Mouse (Mus musculus) left cerebral cortex, adult 2 months (tissue): ENCODE results near the gene Dpep3. TPM values are rescaled to one million over a fixed set of nuclear protein-coding genes. Genes with fewer than 3 reads are reported as not detected.

Experiments
- DNase-seq, 2 experiments: peaks; one replicate each; pipeline ENCODE4 v3.0.0; 2021 to 2022; ENCODE audit warnings: low spot score in 2 of 2, mixed read lengths in 1 of 2; ENCODE audit errors: extremely low spot score in 1 of 2
- H3K27ac ChIP-seq: fragments of 200-600 bp; 2 replicates; pipeline ENCODE4 v1.8.1; 2022
- H3K4me3 ChIP-seq: fragments of 200-600 bp; 2 replicates; pipeline ENCODE4 v1.8.1; 2022
- CTCF ChIP-seq: fragments of 200-600 bp; IDR thresholded peaks from 2 replicates; pipeline ENCODE4 v1.8.1; 2022; ENCODE audit warnings: antibody characterized with exemption, mild to moderate bottlenecking, moderate library complexity
- intact Hi-C: fragments of 180-260 bp; cut with DNase I; formaldehyde crosslinking; loops from one replicate; pipeline ENCODE4 v1.15.1; 2025
- total RNA-seq, 2 experiments: library from RNA; stranded (reverse); gene quantifications; 2 replicates each; pipeline ENCODE4 v1.2.3; 2021

Gene Dpep3
- total RNA-seq, 2 experiments from 2014 or later, result not detected

DNA sequence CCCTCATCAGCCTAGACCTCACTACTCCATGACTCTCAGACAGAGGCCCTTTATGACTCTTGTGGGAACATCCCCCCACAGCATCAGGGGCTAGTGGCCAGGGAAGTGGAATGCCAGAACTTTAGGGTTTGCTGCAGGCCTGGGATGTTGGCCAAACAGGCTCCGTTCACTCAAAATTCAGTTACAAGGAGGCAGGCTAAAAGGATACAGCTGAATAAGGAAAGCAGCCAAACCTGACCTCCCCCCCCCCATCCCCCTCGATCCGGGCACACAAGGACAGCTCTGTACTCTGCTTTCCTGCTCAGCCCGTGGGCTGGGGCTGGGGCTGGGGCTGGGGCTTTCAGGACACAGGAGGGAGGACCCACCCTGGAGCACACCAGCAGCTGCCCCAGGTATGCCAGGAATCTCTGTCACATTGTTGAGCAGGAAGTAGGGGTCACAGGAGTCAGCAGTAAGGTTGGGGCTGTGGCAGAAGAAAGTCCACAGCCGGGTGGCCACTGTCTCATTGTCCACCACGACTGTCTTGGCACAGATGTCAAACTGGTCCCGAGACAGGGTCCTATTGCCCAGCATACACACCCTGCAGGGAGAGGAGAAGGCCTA lies 28.1 kb downstream of the Dpep3 start:
- Histone ChIP-seq H3K4me3 (no peak overlapping the region), H3K27ac (peak overlapping the region; percentile 78)
- no peak for TF ChIP-seq CTCF
- intact Hi-C loops, result no loop called here
- DNase-seq, result peak in 1 of 2 experiments; percentile 51

DNA sequence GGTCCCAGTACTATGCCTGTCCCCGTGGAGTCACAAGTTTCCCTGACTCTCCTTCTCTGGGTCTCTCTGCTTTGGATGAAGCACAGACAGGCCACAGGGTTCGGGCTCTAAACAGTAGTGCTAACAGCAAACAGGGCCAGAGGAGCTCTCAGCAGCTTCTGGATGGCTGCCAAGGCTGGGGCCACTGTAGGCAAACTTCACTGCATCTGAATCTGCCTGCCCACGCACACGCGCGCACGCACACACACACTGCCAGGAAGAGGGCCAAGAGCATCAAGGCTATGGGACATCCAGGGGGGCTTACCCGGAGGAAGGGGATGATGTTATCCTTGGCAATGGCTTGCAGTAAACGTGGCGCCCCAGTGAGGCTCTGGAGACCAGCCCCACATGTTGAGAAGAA lies 29.9 kb downstream of the Dpep3 start:
- H3K27ac ChIP-seq, result no peak overlapping the region
- intact Hi-C loops, result no loop called here
- H3K4me3 ChIP-seq, result no peak overlapping the region
- no peak for TF ChIP-seq CTCF
- peak in 1 of 2 experiments; percentile 59 for DNase-seq

DNA sequence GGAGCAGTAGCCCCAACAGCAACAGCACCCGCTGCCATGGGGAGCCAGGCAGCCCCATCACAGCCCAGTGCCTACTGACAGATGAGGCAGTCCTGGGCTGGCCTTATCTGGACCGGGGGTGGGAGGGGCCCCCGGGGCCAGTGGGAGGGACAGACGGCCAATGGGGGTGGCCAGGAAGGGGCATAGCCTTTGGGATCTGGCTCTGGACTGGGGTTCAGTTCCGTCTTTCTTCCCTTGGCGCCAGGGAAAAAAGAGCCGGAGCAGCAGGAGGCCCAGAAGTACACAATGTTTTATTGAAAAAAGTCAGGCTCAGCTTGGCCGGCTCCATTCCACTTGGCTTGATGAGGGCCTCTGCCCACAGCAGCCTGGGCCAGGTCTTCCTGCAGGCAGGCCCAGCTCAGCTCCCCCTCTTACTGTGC lies 35.9 kb downstream of the Dpep3 start, which contains the start of gene Lcat:
Lcat (minus strand) TSS at position 62 of the 419 bp plus-strand sequence.
- intact Hi-C loops, result no loop called here
- Histone ChIP-seq H3K4me3 (peak within 1 kb of the TSS; percentile 10; the same call in 1 of the 2 replicates), H3K27ac (peak within 1 kb of the TSS; percentile 63)
- DNase-seq, result peak in 1 of 2 experiments; percentile 42
- no peak for TF ChIP-seq CTCF

DNA sequence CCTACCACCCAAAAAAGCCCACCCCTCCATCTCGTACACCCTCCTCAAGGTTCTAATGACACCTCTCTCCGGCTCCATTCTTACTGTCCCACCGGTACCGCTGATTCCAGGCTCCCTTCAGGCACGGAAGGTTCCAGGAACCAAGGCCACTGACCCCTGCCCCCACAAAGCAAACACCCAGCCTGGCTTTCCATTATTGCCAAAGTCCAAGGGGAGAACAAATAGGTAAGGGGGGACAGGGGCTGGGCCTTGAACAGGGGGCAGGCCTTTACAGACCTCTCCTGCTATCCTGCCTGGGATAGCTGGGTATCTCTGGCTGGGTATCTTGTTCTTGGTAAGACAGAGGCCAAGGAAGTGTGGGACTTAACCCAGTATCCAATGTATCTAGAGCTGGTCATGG lies 36.7 kb downstream of the Dpep3 start:
- H3K27ac ChIP-seq, result no peak overlapping the region; the same call in 1 of the 2 replicates
- DNase-seq, result no peak
- no peak for TF ChIP-seq CTCF
- H3K4me3 ChIP-seq, result no peak overlapping the region
- intact Hi-C loops, result no loop called here

DNA sequence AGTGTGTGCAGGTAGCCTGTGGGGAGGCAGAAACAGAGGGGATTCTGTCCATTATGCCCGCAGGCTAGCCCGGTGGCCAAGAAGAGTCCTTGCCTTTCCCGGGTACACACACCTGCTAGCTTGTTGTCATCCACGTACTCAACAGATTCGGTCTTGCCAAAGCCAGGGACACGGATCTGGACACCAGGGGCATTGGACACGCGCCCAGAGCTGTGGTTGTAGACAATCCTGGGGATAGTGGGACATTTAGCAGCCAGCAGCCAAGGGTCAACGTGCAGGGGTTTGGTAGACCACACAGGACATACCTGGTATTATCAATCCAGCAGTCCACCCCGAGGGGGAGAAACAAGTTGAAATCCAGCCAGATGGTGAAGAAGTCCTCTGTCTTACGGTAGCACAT lies 37.2 kb downstream of the Dpep3 start:
- DNase-seq, result no peak
- intact Hi-C loops, result no loop called here
- Histone ChIP-seq H3K27ac (no peak overlapping the region), H3K4me3 (no peak overlapping the region)
- TF ChIP-seq CTCF, result no peak

DNA sequence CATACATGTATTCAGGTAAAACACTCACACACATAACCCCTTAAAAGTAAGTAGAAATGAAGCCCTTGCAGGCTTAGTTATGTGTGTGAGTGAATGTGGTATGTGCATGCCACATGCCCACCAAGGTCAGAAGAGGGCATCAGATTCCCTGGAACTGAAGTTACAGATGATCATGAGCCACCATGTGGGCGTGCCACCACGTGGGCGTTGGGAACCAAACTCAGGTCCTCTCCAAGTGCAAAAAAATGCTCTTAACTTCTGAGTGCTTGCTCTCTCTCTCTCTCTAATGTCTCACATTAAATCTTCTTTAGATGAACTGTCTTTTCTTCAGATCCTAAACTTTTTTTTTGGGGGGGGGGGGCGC lies 40.9 kb downstream of the Dpep3 start, which contains the start of gene Psmb10:
Psmb10 (minus strand) TSS at position 139 of the 364 bp plus-strand sequence.
- Histone ChIP-seq H3K27ac (peak within 1 kb of the TSS; percentile 98), H3K4me3 (peak within 1 kb of the TSS; percentile 70)
- intact Hi-C loops, result no loop called here
- TF ChIP-seq CTCF, result no peak
- no peak for DNase-seq

DNA sequence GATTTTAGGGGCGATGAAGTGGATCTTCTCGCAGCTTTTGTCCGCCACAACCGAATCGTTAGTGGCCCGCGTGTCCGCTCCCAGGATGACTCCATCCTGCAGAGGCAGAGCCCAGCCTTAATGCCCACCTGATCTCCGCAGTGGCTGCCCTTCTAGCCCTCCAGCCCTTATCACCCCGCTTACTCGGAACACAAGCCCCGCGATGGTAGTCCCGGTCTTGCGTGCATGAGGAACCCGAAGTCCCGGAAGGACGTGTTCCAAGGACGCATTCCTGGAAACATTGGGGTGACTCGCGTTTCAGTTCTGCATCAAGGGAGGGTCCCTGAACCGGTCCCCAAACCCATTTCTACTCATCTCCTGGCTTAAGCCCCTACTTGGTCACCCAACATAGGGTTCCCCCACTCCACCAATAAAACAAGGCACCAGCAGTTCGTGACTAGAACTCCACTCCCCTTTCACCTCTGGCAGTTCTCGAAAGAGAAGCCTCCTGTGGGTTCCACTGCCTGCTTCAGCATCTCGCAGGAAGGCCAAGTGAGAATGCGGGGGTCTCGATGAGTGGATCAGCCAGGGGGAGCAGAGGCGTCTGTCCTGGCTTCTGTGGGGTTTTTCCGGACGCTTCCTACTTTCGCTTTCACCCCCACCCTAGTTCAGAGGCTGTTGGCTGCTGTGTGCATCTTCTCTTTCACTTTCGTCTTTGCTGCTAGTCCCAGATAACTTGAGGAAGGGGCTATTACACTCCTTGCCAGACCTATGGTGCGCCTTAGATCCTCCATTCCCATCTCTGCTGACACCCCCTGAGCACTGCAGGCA lies 41.5 kb downstream of the Dpep3 start:
- Histone ChIP-seq H3K4me3 (peak overlapping the region; percentile 70), H3K27ac (peak overlapping the region; percentile 98)
- TF ChIP-seq CTCF, result no peak
- intact Hi-C loops, result no loop called here
- peak in 1 of 2 experiments; percentile 53 for DNase-seq

DNA sequence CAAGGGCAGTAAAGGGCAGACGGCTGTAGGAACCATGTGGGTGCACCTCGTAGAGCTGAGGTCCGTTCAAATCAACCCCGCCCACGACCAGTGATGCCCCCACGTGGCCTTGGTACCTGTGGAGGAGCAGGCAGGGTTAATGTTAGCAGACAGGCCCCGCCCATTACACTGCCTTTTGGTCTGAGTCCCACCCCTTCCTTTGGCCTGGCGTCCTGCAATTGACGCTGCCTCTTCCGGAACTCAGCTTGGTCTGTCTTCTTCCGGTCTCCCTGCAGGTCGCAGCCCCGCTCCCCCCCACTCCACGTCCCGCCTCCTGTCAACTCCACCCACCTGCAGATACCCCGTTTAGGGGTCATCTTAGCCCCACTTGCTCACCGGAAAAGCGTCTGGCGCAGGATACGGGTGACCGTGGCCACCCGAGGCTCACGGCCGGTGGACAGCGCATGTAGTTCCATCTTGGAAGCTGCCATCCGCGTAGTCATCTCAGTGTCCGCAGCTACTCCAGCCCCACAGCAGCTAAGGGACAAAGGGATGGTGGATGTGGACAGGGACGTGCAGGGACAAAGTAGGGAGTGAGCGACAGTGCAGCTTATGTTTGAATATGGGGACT lies 42.3 kb downstream of the Dpep3 start:
- intact Hi-C loops, result no loop called here
- Histone ChIP-seq H3K27ac (peak overlapping the region; percentile 98), H3K4me3 (peak overlapping the region; percentile 70)
- no peak for TF ChIP-seq CTCF
- peak; percentile 84 to 86 for DNase-seq

DNA sequence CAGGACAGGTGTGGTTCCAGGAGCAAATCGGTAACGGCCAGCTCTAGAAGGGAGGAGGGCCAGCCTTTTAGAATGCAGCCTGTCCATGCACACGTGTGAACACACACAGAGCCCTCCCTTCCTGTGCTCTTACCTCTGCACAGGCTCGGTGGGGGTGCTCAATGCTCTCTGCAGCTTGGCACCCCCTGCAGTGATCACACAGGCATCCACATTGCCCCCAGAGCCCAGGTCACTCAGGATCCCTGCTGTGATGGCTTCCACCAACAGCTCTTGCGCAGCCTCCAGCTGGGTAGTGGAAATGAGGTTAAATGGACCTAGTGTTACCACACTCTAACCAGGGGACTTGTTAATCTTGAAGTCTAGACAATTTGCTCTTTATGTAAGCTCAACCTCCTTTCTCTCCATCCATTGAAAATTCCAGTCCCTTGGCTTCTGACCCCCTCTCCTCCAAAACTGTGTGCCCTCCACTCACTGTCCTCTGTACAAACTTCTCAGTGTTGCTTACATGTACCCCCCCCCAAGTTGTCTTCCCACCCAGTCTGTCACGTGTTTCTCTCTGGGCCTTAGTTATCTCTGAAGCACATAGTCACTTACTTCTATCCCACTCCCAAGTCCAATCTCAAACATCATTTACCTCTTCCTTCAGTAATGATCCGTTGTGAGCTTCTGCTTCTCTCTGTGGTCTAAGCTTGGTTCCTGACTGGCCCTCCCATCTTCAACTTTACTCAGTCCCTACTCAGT lies 43.2 kb downstream of the Dpep3 start:
- TF ChIP-seq CTCF, result no peak
- intact Hi-C loops, result no loop called here

DNA sequence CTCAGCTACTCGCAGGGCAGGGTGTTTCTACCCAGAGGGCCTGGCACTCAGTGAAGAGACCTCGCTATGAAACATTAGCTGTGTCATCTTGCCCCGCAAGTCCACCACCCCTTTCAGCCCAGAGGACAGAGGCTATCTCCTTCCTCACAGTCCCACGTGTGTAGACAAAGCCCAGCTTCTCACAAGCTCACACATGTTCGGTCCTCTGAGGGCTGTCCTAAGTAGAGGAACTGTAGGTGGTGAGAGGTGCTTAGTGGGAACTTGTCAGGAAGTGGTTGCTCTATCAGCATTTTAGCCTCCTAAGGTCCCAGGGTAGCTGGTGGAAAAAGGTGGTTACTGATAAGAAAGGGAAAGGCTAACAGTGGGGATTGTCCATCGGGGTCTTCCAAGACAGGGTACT lies 44.1 kb downstream of the Dpep3 start:
- intact Hi-C loops, result no loop called here
- no peak for DNase-seq

More for the DNA sequence above, 43.2 kb downstream of the Dpep3 start:
- H3K27ac ChIP-seq, result peak overlapping the region; percentile 98
- DNase-seq, result no peak
- peak overlapping the region; percentile 70 for H3K4me3 ChIP-seq

DNA sequence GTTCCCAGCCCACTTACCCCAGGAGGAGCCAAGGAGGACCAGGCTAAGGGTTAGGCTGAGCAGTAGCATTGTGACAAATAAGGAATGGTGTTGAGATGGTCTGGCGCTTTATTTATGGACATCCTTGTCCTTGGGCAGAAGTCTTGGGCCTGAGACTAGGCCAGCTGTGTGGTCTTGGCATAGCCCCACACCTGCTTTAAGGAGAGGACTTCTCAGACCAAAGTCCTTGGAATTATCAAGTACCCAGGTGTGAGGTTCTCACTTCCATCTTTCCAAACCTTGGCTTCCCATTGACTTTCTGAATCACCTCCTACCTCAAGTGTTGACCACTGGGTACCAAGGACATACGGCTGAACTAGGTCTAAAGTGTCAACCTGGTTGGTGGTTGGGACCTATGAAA lies 45.5 kb downstream of the Dpep3 start, which contains the start of gene Ctrl:
Ctrl (minus strand) TSS at position 101 of the 400 bp plus-strand sequence.
- Histone ChIP-seq H3K4me3 (no peak within 1 kb of the TSS), H3K27ac (no peak within 1 kb of the TSS)
- intact Hi-C loops, result no loop called here
- TF ChIP-seq CTCF, result no peak
- no peak for DNase-seq

More for the DNA sequence above, 44.1 kb downstream of the Dpep3 start:
- H3K27ac ChIP-seq, result no peak overlapping the region
- no peak overlapping the region for H3K4me3 ChIP-seq
- no peak for TF ChIP-seq CTCF
